Mouse (Mus musculus): ENCODE data around the gene Bspry. TPM values are rescaled to one million over a fixed set of nuclear protein-coding genes. Genes with fewer than 3 reads are reported as not detected.
A peak's percentile ranks its signal among the peaks of the same experiment; 100 is the strongest.

The Bspry gene
- total and polyA plus RNA-seq, 3 experiments = 0.19 to 0.50 TPM; not detected in 1

DNA sequence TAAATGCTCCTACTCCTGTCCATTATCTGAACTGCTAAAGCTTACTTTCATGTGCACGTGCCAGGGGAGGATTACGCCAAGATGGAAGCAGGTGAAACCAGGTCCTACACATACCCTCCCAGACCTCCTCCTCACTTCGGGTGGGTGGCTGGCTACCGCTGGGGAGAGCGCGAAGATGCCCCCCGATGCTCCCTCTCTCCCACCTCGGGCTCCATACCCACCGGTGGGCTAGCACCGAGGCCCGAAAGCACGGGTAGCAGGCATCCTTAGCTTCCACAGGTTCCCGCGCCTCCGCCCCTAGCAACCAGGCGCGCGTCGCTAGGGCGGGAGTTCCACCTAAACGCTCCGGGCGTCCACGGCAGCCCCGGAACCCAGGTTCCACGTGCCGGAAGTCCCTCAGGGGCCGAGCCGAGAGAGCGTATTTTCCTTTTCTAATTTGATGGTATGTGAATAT, 9.2 kb upstream of the Bspry start, which contains the start of gene Wdr31:
Gene Wdr31, minus strand, starts transcription at position 299 of the 454 bp plus-strand sequence.
- H3K27me3 ChIP-seq (ENCODE audit: control insufficient read depth in 1 of 2, insufficient read depth in 2 of 2, low read length in 2 of 2) = no peaks in the 10 kb centered on the region
- no peaks in the 10 kb centered on the region for H3K36me3 ChIP-seq (ENCODE audit: control insufficient read depth in 1 of 2, insufficient read depth in 2 of 2, low read length in 2 of 2)
- peak within 1 kb of the TSS; percentile 45; the same call in 1 of the 2 replicates for H3K9ac ChIP-seq (ENCODE audit: control insufficient read depth, low read depth, low read length, poor library complexity, severe bottlenecking)
- H3K4me3 ChIP-seq (ENCODE audit: control insufficient read depth in 1 of 2, insufficient read depth in 1 of 2, low read depth in 2 of 2, low read length in 2 of 2) = peak within 1 kb of the TSS; percentile 47 to 51
- peak; percentile 57; the same call in 1 of the 2 replicates for TF ChIP-seq ELF1 (IDR thresholded peaks at IDR 0.05; ENCODE audit: low read depth, low read length)
- TF ChIP-seq UBTF (IDR thresholded peaks at IDR 0.05; ENCODE audit: borderline replicate concordance, insufficient read depth, low read depth, low read length) = no peak
- TF ChIP-seq TCF12 (IDR thresholded peaks at IDR 0.05; ENCODE audit: low read depth, low read length) = no peak
- TF ChIP-seq USF1 (IDR thresholded peaks at IDR 0.05; ENCODE audit: low read depth, low read length) = peak; percentile 25; the same call in 1 of the 2 replicates
- no peak for TF ChIP-seq POLR2AphosphoS5 (IDR thresholded peaks at IDR 0.05; ENCODE audit: borderline replicate concordance, low read depth, low read length)
- TF ChIP-seq HCFC1 (IDR thresholded peaks at IDR 0.05; ENCODE audit: low read depth, low read length) = peak; percentile 81
- TF ChIP-seq SIN3A (IDR thresholded peaks at IDR 0.05; ENCODE audit: low read length) = peak; percentile 91
- 0 out of 2 replicates have a peak, but pooled peaks have one; percentile 29 for TF ChIP-seq TBP (IDR thresholded peaks at IDR 0.05; ENCODE audit: low read depth, low read length)
- TF ChIP-seq MXI1 (IDR thresholded peaks at IDR 0.05; ENCODE audit: low read depth, low read length) = 0 out of 2 replicates have a peak, but pooled peaks have one; percentile 50
- peaks cover 0 to 3% of the 10 kb centered on the region in 2 experiments; a peak in 2 of 4 replicates for H3K4me1 ChIP-seq (ENCODE audit: control insufficient read depth in 1 of 2, insufficient read depth in 2 of 2, low read length in 2 of 2)
- no peak within 1 kb of the TSS for H3K27ac ChIP-seq (ENCODE audit: control insufficient read depth, low read depth, low read length)
- peak; percentile 77 for DNase-seq (ENCODE audit: low read depth, low spot score)
- no peaks in the 10 kb centered on the region for H3K79me2 ChIP-seq (ENCODE audit: control insufficient read depth, insufficient read depth, low read length, poor library complexity)
- no peaks in the 10 kb centered on the region for H3K9me3 ChIP-seq (replicated peaks; ENCODE audit: insufficient read depth, low read length)

DNA sequence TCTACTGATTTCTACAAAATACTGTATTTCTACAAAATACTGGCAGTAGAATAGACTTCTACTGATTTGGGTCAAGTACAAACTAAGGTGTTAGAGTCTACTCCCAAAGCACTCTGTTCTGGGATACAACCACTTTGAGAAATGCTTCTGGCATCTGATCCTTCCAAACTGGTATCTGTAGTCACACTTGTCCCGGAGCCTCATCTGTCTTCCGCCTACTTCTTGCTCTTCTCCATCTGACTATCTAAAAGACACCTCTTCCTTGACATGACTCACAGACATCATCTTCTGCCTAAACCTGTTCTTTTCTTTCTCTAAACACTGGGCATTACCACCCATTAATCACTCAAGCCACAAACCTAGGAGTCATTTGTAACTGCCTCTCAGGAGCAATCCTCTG, 7.8 kb upstream of the Bspry start:
- Histone ChIP-seq H3K27ac (ENCODE audit: control insufficient read depth, low read depth, low read length) (no peak overlapping the region), H3K9ac (ENCODE audit: control insufficient read depth, low read depth, low read length, poor library complexity, severe bottlenecking) (no peak overlapping the region), H3K4me1 (ENCODE audit: control insufficient read depth in 1 of 2, insufficient read depth in 2 of 2, low read length in 2 of 2) (peaks cover 2 to 3% of the 10 kb centered on the region in 2 experiments; a peak in 3 of 4 replicates), H3K4me3 (ENCODE audit: control insufficient read depth in 1 of 2, insufficient read depth in 1 of 2, low read depth in 2 of 2, low read length in 2 of 2) (no peak overlapping the region), H3K79me2 (ENCODE audit: control insufficient read depth, insufficient read depth, low read length, poor library complexity) (no peaks in the 10 kb centered on the region), H3K36me3 (ENCODE audit: control insufficient read depth in 1 of 2, insufficient read depth in 2 of 2, low read length in 2 of 2) (peaks cover 0 to 2% of the 10 kb centered on the region in 2 experiments; a peak in 1 of 4 replicates), H3K9me3 (replicated peaks; ENCODE audit: insufficient read depth, low read length) (no peaks in the 10 kb centered on the region), H3K27me3 (ENCODE audit: control insufficient read depth in 1 of 2, insufficient read depth in 2 of 2, low read length in 2 of 2) (no peaks in the 10 kb centered on the region)
- DNase-seq (ENCODE audit: low read depth, low spot score) = no peak
- TF ChIP-seq POLR2AphosphoS5 (IDR thresholded peaks at IDR 0.05; ENCODE audit: borderline replicate concordance, low read depth, low read length) = no peak
- no peak for TF ChIP-seq TCF12 (IDR thresholded peaks at IDR 0.05; ENCODE audit: low read depth, low read length)
- TF ChIP-seq BHLHE40 (IDR thresholded peaks at IDR 0.05; ENCODE audit: borderline replicate concordance, low read depth, low read length) = no peak
- TF ChIP-seq POLR2A (IDR thresholded peaks at IDR 0.05; ENCODE audit: control insufficient read depth in 1 of 2, insufficient read depth in 1 of 2, low read depth in 1 of 2, low read length in 2 of 2, poor library complexity in 1 of 2) = no peak
- no peak for TF ChIP-seq CHD2 (IDR thresholded peaks at IDR 0.05; ENCODE audit: low read length)
- no peak for TF ChIP-seq HCFC1 (IDR thresholded peaks at IDR 0.05; ENCODE audit: low read depth, low read length)
- TF ChIP-seq CHD1 (IDR thresholded peaks at IDR 0.05; ENCODE audit: low read depth, low read length) = no peak
- TF ChIP-seq NELFE (IDR thresholded peaks at IDR 0.05; ENCODE audit: low read depth, low read length) = no peak
- TF ChIP-seq ZNF384 (IDR thresholded peaks at IDR 0.05; ENCODE audit: low read depth, low read length) = no peak
- no peak for TF ChIP-seq RCOR1 (IDR thresholded peaks at IDR 0.05; ENCODE audit: low read depth, low read length)
- TF ChIP-seq ZC3H11A (IDR thresholded peaks at IDR 0.05; ENCODE audit: low read depth, low read length) = no peak
- TF ChIP-seq SIN3A (IDR thresholded peaks at IDR 0.05; ENCODE audit: low read length) = no peak
- no peak for TF ChIP-seq SMC3 (IDR thresholded peaks at IDR 0.05; ENCODE audit: low read depth, low read length)
- no peak for TF ChIP-seq MAFK (IDR thresholded peaks at IDR 0.05; ENCODE audit: borderline replicate concordance, low read depth, low read length)
- TF ChIP-seq ZKSCAN1 (IDR thresholded peaks at IDR 0.05; ENCODE audit: low read depth, low read length) = no peak
- TF ChIP-seq GATA1 (IDR thresholded peaks at IDR 0.05; ENCODE audit: low read depth, low read length) = no peak
- TF ChIP-seq GABPA (IDR thresholded peaks at IDR 0.05; ENCODE audit: low read depth, low read length) = no peak
- TF ChIP-seq E2F4 (IDR thresholded peaks at IDR 0.05; ENCODE audit: borderline replicate concordance, low read depth, low read length) = no peak
